Mouse (Mus musculus) cerebellum, adult 2 months (tissue): ENCODE data around the gene Nudt9.

Source experiments
- CTCF ChIP-seq: fragments of 200-500 bp; IDR thresholded peaks from 2 replicates; pipeline ENCODE4 v1.5.1; 2011; ENCODE audit warnings: low read depth, mild to moderate bottlenecking, control low read depth, low read length, moderate library complexity, borderline replicate concordance; ENCODE audit not compliant: insufficient read depth
- POLR2A ChIP-seq: fragments of 200-500 bp; IDR thresholded peaks from 2 replicates; pipeline ENCODE4 v1.6.1; 2011; ENCODE audit warnings: low read length, control low read depth, borderline replicate concordance; ENCODE audit not compliant: insufficient read depth

DNA sequence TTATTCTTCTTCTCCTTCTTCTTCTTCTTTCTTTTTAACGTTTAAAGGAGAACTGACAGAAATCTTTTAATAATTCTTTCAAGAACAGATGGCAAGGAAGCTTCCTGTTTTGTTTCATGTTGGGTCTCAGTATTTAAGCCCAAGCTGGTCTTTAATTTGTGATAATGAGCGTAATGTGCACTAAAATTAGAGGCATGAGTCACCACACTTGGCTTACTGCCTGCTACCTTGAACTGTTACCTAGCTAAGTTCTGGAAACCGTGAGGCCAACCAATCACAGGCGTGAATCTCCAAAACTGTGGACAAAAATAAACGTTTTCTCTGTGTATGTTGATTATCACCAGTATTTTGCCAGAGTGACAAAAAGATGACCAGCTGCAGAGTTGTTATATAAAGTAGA lies 47.4 kb upstream of the Nudt9 start:
- TF ChIP-seq CTCF (no peak), POLR2A (no peak)
